Mouse (Mus musculus) embryonic facial prominence, embryonic 11.5 days (tissue): Measurements from ENCODE around the gene Cct4. TPM values are rescaled to one million over a fixed set of nuclear protein-coding genes. Genes with fewer than 3 reads are reported as not detected.

Source experiments
- ATAC-seq: fragments of 200-750 bp; cut with Nextera tagmentation; replicated peaks from 2 replicates; pipeline ENCODE4 v1.8.0; 2017; ENCODE audit warnings: low read depth; ENCODE audit not compliant: insufficient number of reproducible peaks, low FRiP score, low TSS enrichment
- DNase-seq: peaks from one replicate; pipeline ENCODE4 v3.0.0-alpha.2; 2015; ENCODE audit warnings: low spot score
- H3K27ac ChIP-seq: fragments of 300-500 bp; sonication (generic); replicated peaks from 2 replicates; pipeline ENCODE4 v1.5.1; 2014; ENCODE audit warnings: mild to moderate bottlenecking, low read depth, low read length, control low read depth
- H3K27me3 ChIP-seq: fragments of 300-500 bp; sonication (generic); 2 replicates; pipeline ENCODE4 v1.6.1; 2014; ENCODE audit warnings: mild to moderate bottlenecking, low read length, moderate library complexity, mixed read lengths; ENCODE audit not compliant: control insufficient read depth, insufficient read depth
- H3K36me3 ChIP-seq: fragments of 300-500 bp; sonication (generic); replicated peaks from 2 replicates; pipeline ENCODE4 v1.6.1; 2014; ENCODE audit warnings: low read depth, mild to moderate bottlenecking, low read length, moderate library complexity, mixed read lengths; ENCODE audit not compliant: control insufficient read depth, insufficient read depth
- H3K4me1 ChIP-seq: fragments of 300-500 bp; sonication (generic); 2 replicates; pipeline ENCODE4 v1.6.1; 2014; ENCODE audit warnings: low read length, mixed read lengths; ENCODE audit not compliant: control insufficient read depth, insufficient read depth
- H3K4me2 ChIP-seq: fragments of 300-500 bp; sonication (generic); 2 replicates; pipeline ENCODE4 v1.6.1; 2014; ENCODE audit warnings: low read depth, mild to moderate bottlenecking, control low read depth, low read length, moderate library complexity
- H3K4me3 ChIP-seq: fragments of 300-500 bp; sonication (generic); 2 replicates; pipeline ENCODE4 v1.5.1; 2014; ENCODE audit warnings: low read depth, low read length, control low read depth
- H3K9ac ChIP-seq: fragments of 300-500 bp; sonication (generic); replicated peaks from 2 replicates; pipeline ENCODE4 v1.6.1; 2014; ENCODE audit warnings: mild to moderate bottlenecking, control low read depth, low read length
- H3K9me3 ChIP-seq: fragments of 300-500 bp; sonication (generic); replicated peaks from 2 replicates; pipeline ENCODE4 v1.6.1; 2016; ENCODE audit warnings: mild to moderate bottlenecking, low read length, inconsistent platforms, mixed read lengths; ENCODE audit not compliant: control insufficient read depth
- WGBS: fragments of 180-500 bp; shearing (Covaris S2); extraction: QIAGEN DNeasy Blood & Tissue Kit; methylation state at CpG from one replicate; pipeline ENCODE4 v1.1.7; 2014; 5-methylcytosine and 5-hydroxymethylcytosine counted together
- polyA plus RNA-seq: library from polyadenylated mRNA; unstranded; fragments of >200 nt; fragmentation: Nextera tagmentation; extraction: Ambion mirVana; gene quantifications from 2 replicates; pipeline ENCODE4 v1.2.1, GENCODE M21; 2014

The Cct4 gene
- polyA plus RNA-seq, 1 experiment from 2014 or later = 477 TPM

DNA sequence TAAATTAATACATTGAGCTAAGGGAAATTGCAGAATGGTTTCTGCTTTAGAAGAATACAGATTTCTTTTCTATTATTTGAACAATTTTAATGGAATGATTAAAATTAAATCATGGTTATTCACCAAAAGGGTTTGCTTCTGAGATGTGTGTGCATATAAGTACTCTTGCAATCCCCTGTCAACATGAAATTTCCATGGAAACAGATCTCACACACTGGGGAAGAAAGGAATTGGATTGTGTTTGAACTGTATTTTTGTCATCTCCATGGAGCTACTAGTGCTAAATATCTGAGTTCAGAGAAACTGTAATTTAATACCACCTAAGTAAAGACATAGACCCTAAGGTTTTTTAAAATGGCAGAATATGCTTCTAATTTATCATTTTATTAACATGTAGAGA lies 59.3 kb downstream of the Cct4 start:
- H3K9ac ChIP-seq = no peak overlapping the region
- no peaks in the 10 kb centered on the region for H3K4me1 ChIP-seq
- ATAC-seq (no peak), DNase-seq (no peak)
- H3K27me3 ChIP-seq = no peaks in the 10 kb centered on the region
- no peak overlapping the region for H3K4me2 ChIP-seq
- H3K27ac ChIP-seq = no peak overlapping the region
- H3K36me3 ChIP-seq = no peaks in the 10 kb centered on the region
- no peaks in the 10 kb centered on the region for H3K9me3 ChIP-seq
- H3K4me3 ChIP-seq = no peak overlapping the region

DNA sequence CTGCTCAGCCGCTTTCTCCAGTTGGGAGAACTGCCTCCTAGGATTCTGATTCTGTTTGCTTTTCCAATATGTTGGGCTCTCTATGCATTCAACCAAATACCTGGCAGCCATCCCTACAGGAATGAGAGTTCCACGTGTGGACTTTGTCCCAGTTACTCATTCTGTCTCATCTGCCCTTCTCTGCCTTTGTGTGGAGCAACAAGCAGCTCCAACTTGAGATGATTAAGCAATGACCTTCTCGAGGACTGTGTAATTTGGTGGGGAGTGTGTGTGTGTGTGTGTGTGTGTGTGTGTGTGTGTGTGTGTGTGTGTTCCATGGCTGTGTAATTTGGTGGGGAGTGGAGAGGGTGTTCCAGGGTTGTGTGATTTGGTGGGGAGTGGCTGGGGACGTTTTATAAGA lies 62.0 kb downstream of the Cct4 start:
- ATAC-seq (no peak), DNase-seq (no peak)
- no peak overlapping the region for H3K4me3 ChIP-seq
- no peaks in the 10 kb centered on the region for H3K36me3 ChIP-seq
- H3K9ac ChIP-seq = no peak overlapping the region
- H3K9me3 ChIP-seq = no peaks in the 10 kb centered on the region
- no peaks in the 10 kb centered on the region for H3K27me3 ChIP-seq
- WGBS = 62% methylated on average over 4 of the region's 4 CpGs
- no peak overlapping the region for H3K27ac ChIP-seq
- H3K4me2 ChIP-seq = no peak overlapping the region
- no peaks in the 10 kb centered on the region for H3K4me1 ChIP-seq

Other genes starting within 250 kb of the Cct4 start
- gene B3gnt2, start 129.6 kb upstream of the Cct4 start, polyA plus RNA-seq = 2.7 and 3.9 TPM in 2 replicates
- gene Zrsr1, start 18.5 kb upstream of the Cct4 start, polyA plus RNA-seq = 4.8 TPM in 2 replicates
- gene Gm28048, start 8.4 kb upstream of the Cct4 start, polyA plus RNA-seq = 9.5 and 9.8 TPM in 2 replicates
- 402 and 452 TPM in 2 replicates for gene Commd1, start 8.1 kb upstream of the Cct4 start, polyA plus RNA-seq
- 2.5 and 4.1 TPM in 2 replicates for gene Fam161a, start 17.0 kb downstream of the Cct4 start, polyA plus RNA-seq